Mouse (Mus musculus) CH12.LX (cell line): ENCODE results near the gene Pdcd1. TPM values are rescaled to one million over a fixed set of nuclear protein-coding genes. Genes with fewer than 3 reads are reported as not detected.
A peak's percentile ranks its signal among the peaks of the same experiment; 100 is the strongest.

Experiments used
- DNase-seq: peaks from one replicate; pipeline ENCODE4 v3.0.0-alpha.2; 2013; ENCODE audit errors: extremely low read depth
- H3K27ac ChIP-seq: 2 replicates; pipeline ENCODE4 v1.5.1; 2012; ENCODE audit warnings: low read depth, mild to moderate bottlenecking, control low read depth, moderate library complexity; ENCODE audit not compliant: insufficient read depth
- H3K27me3 ChIP-seq: replicated peaks from 2 replicates; pipeline ENCODE3; 2012; ENCODE audit warnings: inconsistent platforms
- H3K36me3 ChIP-seq, 2 experiments: replicated peaks in 1 of 2; 2 replicates each; pipeline versions ENCODE3 to v1.6.1; 2012; ENCODE audit warnings: inconsistent platforms in 1 of 2, low read length in 1 of 2, mild to moderate bottlenecking in 1 of 2, mixed read lengths in 1 of 2, moderate library complexity in 1 of 2; ENCODE audit not compliant: control insufficient read depth in 1 of 2, insufficient read depth in 1 of 2
- H3K4me1 ChIP-seq, 2 experiments: 2 replicates each; pipeline ENCODE4 v1.6.1; 2012; ENCODE audit warnings: inconsistent platforms in 1 of 2, moderate library complexity in 1 of 2; ENCODE audit not compliant: insufficient read depth in 2 of 2, control insufficient read depth in 1 of 2
- H3K4me2 ChIP-seq: 2 replicates; pipeline ENCODE4 v1.6.1; 2012; ENCODE audit warnings: low read depth, mild to moderate bottlenecking, control low read depth; ENCODE audit not compliant: poor library complexity, insufficient read depth, severe bottlenecking
- H3K4me3 ChIP-seq, 3 experiments: fragments of 150-350 bp in 1 of 3; sonication (generic) in 1 of 3; replicated peaks in 1 of 3; 2 replicates each; pipeline versions ENCODE3 to v1.5.1; 2011 to 2012; ENCODE audit warnings: low read depth in 2 of 3, low read length in 2 of 3, mild to moderate bottlenecking in 2 of 3, moderate library complexity in 2 of 3, control low read depth in 1 of 3, improper control_type of control experiment in 1 of 3, inconsistent platforms in 1 of 3, mixed read lengths in 1 of 3; ENCODE audit not compliant: poor library complexity in 1 of 3
- H3K79me2 ChIP-seq: replicated peaks from 2 replicates; pipeline ENCODE4 v1.6.1; 2012; ENCODE audit warnings: mild to moderate bottlenecking, moderate library complexity; ENCODE audit not compliant: control insufficient read depth, poor library complexity, insufficient read depth, severe bottlenecking; ENCODE audit errors: extremely low read depth
- H3K9ac ChIP-seq: 2 replicates; pipeline ENCODE4 v1.6.1; 2012; ENCODE audit warnings: low read depth, mild to moderate bottlenecking, control low read depth, moderate library complexity; ENCODE audit not compliant: insufficient read depth
- H3K9me3 ChIP-seq: replicated peaks from 2 replicates; pipeline ENCODE3; 2012; ENCODE audit warnings: low read length, inconsistent platforms, mixed read lengths
- BHLHE40 ChIP-seq: IDR thresholded peaks from 2 replicates; pipeline ENCODE4 v1.6.1; 2011; ENCODE audit warnings: mild to moderate bottlenecking, low read depth, low read length, improper control_type of control experiment
- CHD1 ChIP-seq: IDR thresholded peaks from 2 replicates; pipeline ENCODE4 v1.6.1; 2012; ENCODE audit warnings: low read depth, low read length, improper control_type of control experiment, inconsistent platforms
- CHD2 ChIP-seq: IDR thresholded peaks from 2 replicates; pipeline ENCODE4 v1.6.1; 2011; ENCODE audit warnings: low read length, improper control_type of control experiment
- CTCF ChIP-seq, 2 experiments: IDR thresholded peaks in 1 of 2; conservative IDR thresholded peaks in 1 of 2; 2 replicates each; pipeline ENCODE4 v1.5.1; 2011 to 2012; ENCODE audit warnings: low read depth in 2 of 2, low read length in 2 of 2, improper control_type of control experiment in 1 of 2, inconsistent platforms in 1 of 2, mild to moderate bottlenecking in 1 of 2, moderate library complexity in 1 of 2
- E2F4 ChIP-seq: IDR thresholded peaks from 2 replicates; pipeline ENCODE4 v1.6.1; 2011; ENCODE audit warnings: low read depth, low read length, improper control_type of control experiment; ENCODE audit not compliant: insufficient replicate concordance
- ELF1 ChIP-seq: IDR thresholded peaks from 2 replicates; pipeline ENCODE4 v1.6.1; 2014; ENCODE audit warnings: low read depth, mild to moderate bottlenecking, inconsistent platforms, low read length, improper control_type of control experiment
- EP300 ChIP-seq: IDR thresholded peaks from 2 replicates; pipeline ENCODE4 v1.6.1; 2011; ENCODE audit warnings: low read length, improper control_type of control experiment
- ETS1 ChIP-seq: conservative IDR thresholded peaks from 2 replicates; pipeline ENCODE4 v1.6.1; 2012; ENCODE audit warnings: low read depth, mild to moderate bottlenecking, inconsistent platforms, low read length, improper control_type of control experiment, moderate library complexity
- GABPA ChIP-seq: IDR thresholded peaks from 2 replicates; pipeline ENCODE4 v1.6.1; 2012; ENCODE audit warnings: low read depth, low read length, improper control_type of control experiment, inconsistent platforms; ENCODE audit not compliant: insufficient replicate concordance
- HCFC1 ChIP-seq: IDR thresholded peaks from 2 replicates; pipeline ENCODE4 v1.6.1; 2012; ENCODE audit warnings: low read depth, mild to moderate bottlenecking, inconsistent platforms, low read length, improper control_type of control experiment
- IRF4 ChIP-seq: IDR thresholded peaks from 2 replicates; pipeline ENCODE4 v1.6.1; 2014; ENCODE audit warnings: low read depth, mild to moderate bottlenecking, inconsistent platforms, low read length, improper control_type of control experiment
- JUN ChIP-seq: IDR thresholded peaks from 2 replicates; pipeline ENCODE4 v1.6.1; 2011; ENCODE audit warnings: low read depth, mild to moderate bottlenecking, low read length, improper control_type of control experiment, moderate library complexity; ENCODE audit not compliant: insufficient read depth
- JUND ChIP-seq: conservative IDR thresholded peaks from 2 replicates; pipeline ENCODE4 v1.6.1; 2011; ENCODE audit warnings: low read depth, low read length, improper control_type of control experiment
- KAT2A ChIP-seq: IDR thresholded peaks from 2 replicates; pipeline ENCODE4 v1.6.1; 2012; ENCODE audit warnings: low read length, improper control_type of control experiment, inconsistent platforms; ENCODE audit not compliant: insufficient replicate concordance
- MAFK ChIP-seq: IDR thresholded peaks from 2 replicates; pipeline ENCODE4 v1.6.1; 2011; ENCODE audit warnings: low read length, improper control_type of control experiment; ENCODE audit not compliant: insufficient replicate concordance
- MAX ChIP-seq: IDR thresholded peaks from 2 replicates; pipeline ENCODE4 v1.6.1; 2011; ENCODE audit warnings: low read length, improper control_type of control experiment
- MAZ ChIP-seq: IDR thresholded peaks from 2 replicates; pipeline ENCODE4 v1.6.1; 2012; ENCODE audit warnings: low read depth, mild to moderate bottlenecking, inconsistent platforms, low read length, improper control_type of control experiment, moderate library complexity
- MEF2A ChIP-seq: IDR thresholded peaks from 2 replicates; pipeline ENCODE4 v1.6.1; 2014; ENCODE audit warnings: low read depth, mild to moderate bottlenecking, inconsistent platforms, low read length, improper control_type of control experiment, borderline replicate concordance
- MXI1 ChIP-seq: IDR thresholded peaks from 2 replicates; pipeline ENCODE4 v1.6.1; 2011; ENCODE audit warnings: mild to moderate bottlenecking, low read depth, low read length, improper control_type of control experiment
- MYC ChIP-seq: IDR thresholded peaks from 2 replicates; pipeline ENCODE4 v1.6.1; 2011; ENCODE audit warnings: low read depth, mild to moderate bottlenecking, improper control_type of control experiment, low read length
- NELFE ChIP-seq: IDR thresholded peaks from 2 replicates; pipeline ENCODE4 v1.6.1; 2011; ENCODE audit warnings: low read depth, low read length, improper control_type of control experiment
- NRF1 ChIP-seq: IDR thresholded peaks from 2 replicates; pipeline ENCODE4 v1.6.1; 2014; ENCODE audit warnings: low read depth, mild to moderate bottlenecking, inconsistent platforms, low read length, improper control_type of control experiment, moderate library complexity
- PAX5 ChIP-seq: IDR thresholded peaks from 2 replicates; pipeline ENCODE4 v1.6.1; 2012; ENCODE audit warnings: low read length, inconsistent platforms, mixed read lengths
- POLR2A ChIP-seq: IDR thresholded peaks from 2 replicates; pipeline ENCODE4 v1.6.1; 2011; ENCODE audit warnings: low read depth, mild to moderate bottlenecking, improper control_type of control experiment, low read length
- POLR2AphosphoS2 ChIP-seq: IDR thresholded peaks from 2 replicates; pipeline ENCODE4 v1.6.1; 2011; ENCODE audit warnings: low read depth, low read length, improper control_type of control experiment
- RAD21 ChIP-seq: IDR thresholded peaks from 2 replicates; pipeline ENCODE4 v1.6.1; 2011; ENCODE audit warnings: low read depth, mild to moderate bottlenecking, low read length, improper control_type of control experiment, moderate library complexity
- RCOR1 ChIP-seq: conservative IDR thresholded peaks from 2 replicates; pipeline ENCODE4 v1.6.1; 2012; ENCODE audit warnings: low read depth, mild to moderate bottlenecking, inconsistent platforms, low read length, improper control_type of control experiment
- SIN3A ChIP-seq: IDR thresholded peaks from 2 replicates; pipeline ENCODE4 v1.6.1; 2012; ENCODE audit warnings: low read length, improper control_type of control experiment, inconsistent platforms
- SMC3 ChIP-seq: IDR thresholded peaks from 2 replicates; pipeline ENCODE4 v1.6.1; 2011; ENCODE audit warnings: low read depth, low read length, improper control_type of control experiment
- TBP ChIP-seq: conservative IDR thresholded peaks from 2 replicates; pipeline ENCODE4 v1.6.1; 2011; ENCODE audit warnings: low read depth, low read length, improper control_type of control experiment
- TCF12 ChIP-seq: IDR thresholded peaks from 2 replicates; pipeline ENCODE4 v1.6.1; 2014; ENCODE audit warnings: low read depth, mild to moderate bottlenecking, inconsistent platforms, low read length, improper control_type of control experiment
- UBTF ChIP-seq: IDR thresholded peaks from 2 replicates; pipeline ENCODE4 v1.6.1; 2012; ENCODE audit warnings: low read depth, mild to moderate bottlenecking, inconsistent platforms, low read length, improper control_type of control experiment, moderate library complexity
- USF1 ChIP-seq: IDR thresholded peaks from 2 replicates; pipeline ENCODE4 v1.6.1; 2014; ENCODE audit warnings: low read depth, mild to moderate bottlenecking, inconsistent platforms, low read length, improper control_type of control experiment
- USF2 ChIP-seq: conservative IDR thresholded peaks from 2 replicates; pipeline ENCODE4 v1.6.1; 2011; ENCODE audit warnings: low read depth, low read length, improper control_type of control experiment
- ZC3H11A ChIP-seq: IDR thresholded peaks from 2 replicates; pipeline ENCODE4 v1.6.1; 2012; ENCODE audit warnings: low read depth, mild to moderate bottlenecking, inconsistent platforms, low read length, improper control_type of control experiment
- ZKSCAN1 ChIP-seq: IDR thresholded peaks from 2 replicates; pipeline ENCODE4 v1.6.1; 2012; ENCODE audit warnings: low read depth, inconsistent platforms, low read length, improper control_type of control experiment, borderline replicate concordance
- ZMIZ1 ChIP-seq: IDR thresholded peaks from 2 replicates; pipeline ENCODE4 v1.6.1; 2012; ENCODE audit warnings: low read depth, mild to moderate bottlenecking, inconsistent platforms, low read length, improper control_type of control experiment
- ZNF384 ChIP-seq: IDR thresholded peaks from 2 replicates; pipeline ENCODE4 v1.6.1; 2012; ENCODE audit warnings: low read depth, low read length, improper control_type of control experiment, inconsistent platforms
- dilution Hi-C: fragments of 300-500 bp; cut with MboI; formaldehyde crosslinking; loops from 2 replicates; pipeline ENCODE4 v1.14.3; 2020; ENCODE audit warnings: low sequenced_read_pairs; ENCODE audit not compliant: extremely low pct_unique_long_range_greater_than_20kb, extremely low pct_ligation_motif_present
- in situ Hi-C: fragments of 300-500 bp; cut with MboI; formaldehyde crosslinking; loops from 3 replicates; pipeline ENCODE4 v1.14.3; 2019; ENCODE audit warnings: low sequenced_read_pairs, low pct_ligation_motif_present, low pct_unique_long_range_greater_than_20kb, mixed read lengths
- polyA plus RNA-seq: library from polyadenylated mRNA; unstranded; fragments of >175 nt; gene quantifications from 2 replicates; pipeline ENCODE4 v1.2.1, GENCODE M21; 2012; ENCODE audit warnings: low read depth; ENCODE audit not compliant: insufficient read length
- total RNA-seq, 2 experiments: library from RNA; depleted of rRNA; stranded (reverse); fragments of 300-350 nt in 1 of 2; fragments of >200 nt in 1 of 2; gene quantifications; 2 replicates each; pipeline ENCODE4 v1.2.3; 2012 to 2014

The Pdcd1 gene
- total and polyA plus RNA-seq, 3 experiments: 26.4 to 35.1 (median 30.1) TPM

DNA sequence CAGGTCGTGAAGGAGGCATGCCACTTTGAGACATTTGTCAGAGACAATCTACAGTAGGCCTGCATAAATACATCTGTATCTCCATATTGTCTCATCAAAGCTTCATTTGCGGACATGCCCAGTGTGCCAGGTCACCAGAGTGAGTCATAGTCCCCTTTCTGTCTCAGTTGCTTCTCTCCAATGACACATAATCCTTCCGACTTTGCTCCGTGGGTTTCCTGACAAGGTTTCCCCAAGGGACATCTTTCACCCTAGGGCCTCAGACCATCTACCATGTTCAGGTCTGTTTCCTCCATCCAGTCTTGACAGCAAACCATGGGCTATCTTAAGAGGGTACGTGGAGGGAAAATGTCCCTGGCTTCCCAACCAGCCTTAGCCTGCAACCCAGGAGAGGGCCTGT lies 1.2 kb downstream of the Pdcd1 start:
- H3K27ac ChIP-seq: peak overlapping the region; percentile 36
- H3K4me1 ChIP-seq: peaks cover 26 to 82% of the 10 kb centered on the region in 2 experiments
- TF ChIP-seq TBP: no peak
- TF ChIP-seq NELFE: no peak
- no peak for TF ChIP-seq HCFC1
- TF ChIP-seq BHLHE40: peak; percentile 68
- peak; percentile 33; the same call in 1 of the 2 replicates for TF ChIP-seq MAX
- TF ChIP-seq PAX5: no peak
- peak; percentile 32; the same call in 1 of the 2 replicates for TF ChIP-seq CHD2
- peak; percentile 93 for TF ChIP-seq MEF2A
- TF ChIP-seq ETS1: peak; percentile 69
- peak; percentile 61; the same call in 1 of the 2 replicates for TF ChIP-seq JUND
- TF ChIP-seq GABPA: no peak
- peak; percentile 56; the same call in 1 of the 2 replicates for TF ChIP-seq SIN3A
- TF ChIP-seq TCF12: peak; percentile 64
- peak; percentile 70 for TF ChIP-seq EP300
- TF ChIP-seq RAD21: no peak
- TF ChIP-seq ZMIZ1: no peak
- peak; percentile 62; the same call in 1 of the 2 replicates for TF ChIP-seq JUN
- peak; percentile 60; the same call in 1 of the 2 replicates for TF ChIP-seq MAZ
- TF ChIP-seq RCOR1: no peak
- no peak for TF ChIP-seq ZC3H11A
- peak; percentile 3; the same call in 1 of the 2 replicates for TF ChIP-seq ZNF384
- TF ChIP-seq IRF4: peak; percentile 66; the same call in 1 of the 2 replicates
- no peak for TF ChIP-seq SMC3
- no peak for TF ChIP-seq ELF1
- TF ChIP-seq CTCF (conservative IDR thresholded peaks at IDR 0.05 in 1 of 2, IDR thresholded peaks at IDR 0.05 in 1 of 2; ENCODE audit: low read depth in 2 of 2, low read length in 2 of 2): no peak
- TF ChIP-seq E2F4: no peak
- 0 out of 2 replicates have a peak, but pooled peaks have one; percentile 26 for TF ChIP-seq MXI1
- no peak for TF ChIP-seq USF1
- peak; percentile 51 for TF ChIP-seq NRF1
- TF ChIP-seq CHD1: no peak
- no peak for TF ChIP-seq MAFK
- TF ChIP-seq ZKSCAN1: no peak
- no peak for TF ChIP-seq POLR2AphosphoS2
- TF ChIP-seq UBTF: no peak
- TF ChIP-seq KAT2A: no peak
- TF ChIP-seq MYC: no peak
- no peak for TF ChIP-seq USF2
- TF ChIP-seq POLR2A: no peak
- peaks cover 13% of the 10 kb centered on the region for H3K79me2 ChIP-seq
- peak; percentile 62 for DNase-seq
- peak overlapping the region; percentile 57 to 67 (median 66) for H3K4me3 ChIP-seq
- dilution Hi-C loops (no loop called here), in situ Hi-C loops (no loop called here)
- peaks cover 0 to 10% of the 10 kb centered on the region in 2 experiments for H3K36me3 ChIP-seq
- peak overlapping the region; percentile 52 for H3K9ac ChIP-seq
- no peaks in the 10 kb centered on the region for H3K9me3 ChIP-seq
- no peaks in the 10 kb centered on the region for H3K27me3 ChIP-seq
- H3K4me2 ChIP-seq: peak overlapping the region; percentile 59
